Mouse (Mus musculus): ENCODE results near the gene Thap7. TPM values are rescaled to one million over a fixed set of nuclear protein-coding genes. Genes with fewer than 3 reads are reported as not detected.

Gene Thap7
- 10 to 100 TPM; 65.5 to 75.9 TPM for polyA plus RNA-seq (2017; shearing (Covaris generic))

DNA sequence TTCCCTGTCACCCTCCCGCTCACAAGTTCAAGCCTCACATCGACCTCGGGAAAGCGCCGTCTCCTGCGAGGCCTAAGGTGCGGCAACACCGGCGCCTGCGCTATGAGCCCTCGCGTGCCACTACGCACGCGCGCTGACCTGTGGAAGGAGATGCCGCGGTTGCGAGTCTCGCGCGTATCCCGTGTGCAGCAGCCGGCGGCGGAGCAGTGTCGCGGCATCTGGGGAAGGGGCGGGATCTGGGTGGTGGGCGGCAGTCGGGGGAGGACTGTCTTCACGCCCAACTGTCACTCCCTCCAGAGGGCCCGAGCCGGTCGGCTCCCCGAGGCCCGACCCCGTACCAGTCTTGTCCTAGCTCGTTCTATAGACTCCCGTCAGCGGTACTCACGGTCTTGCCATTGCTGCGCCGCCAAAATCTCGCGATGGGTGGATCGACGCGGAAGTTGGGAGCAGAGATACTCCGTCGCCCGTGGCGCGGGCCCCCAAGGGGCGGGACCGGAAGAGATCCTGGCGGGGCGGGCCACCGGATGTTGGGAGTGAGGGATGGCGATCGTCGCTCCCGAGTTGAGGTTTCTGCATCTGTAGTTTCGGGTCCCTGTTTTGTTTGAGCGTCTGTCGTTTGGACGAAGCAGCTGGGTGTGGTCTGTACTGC, at the start of gene Thap7:
Gene Thap7 (minus strand): TSS at position 497 of the 649 bp plus-strand sequence.

DNA sequence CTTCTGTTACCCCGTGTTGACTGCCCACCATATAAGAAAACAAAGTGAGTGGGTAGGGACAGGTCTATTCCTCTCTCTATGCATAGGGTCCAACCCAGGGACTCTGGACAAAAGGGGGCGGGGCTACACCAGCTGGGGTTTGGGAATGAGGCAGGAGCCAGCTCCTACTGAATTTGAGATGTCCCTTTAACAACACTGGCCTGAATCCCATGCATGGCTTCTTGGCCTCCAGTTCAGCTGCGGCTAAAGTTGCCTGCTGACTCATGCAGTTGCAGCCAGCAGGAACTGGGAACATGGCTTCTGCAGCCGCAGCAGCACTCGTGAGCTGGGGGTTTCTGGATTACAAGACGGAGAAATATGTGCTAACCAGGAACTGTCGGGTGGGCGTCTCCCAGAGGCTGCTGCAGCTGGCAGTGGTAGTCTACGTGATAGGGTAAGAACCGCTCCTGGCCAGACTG, 30.8 kb upstream of the Thap7 start, which contains the start of gene P2rx6:
Gene P2rx6 (plus strand): TSS at position 135 of the 458 bp plus-strand sequence.

DNA sequence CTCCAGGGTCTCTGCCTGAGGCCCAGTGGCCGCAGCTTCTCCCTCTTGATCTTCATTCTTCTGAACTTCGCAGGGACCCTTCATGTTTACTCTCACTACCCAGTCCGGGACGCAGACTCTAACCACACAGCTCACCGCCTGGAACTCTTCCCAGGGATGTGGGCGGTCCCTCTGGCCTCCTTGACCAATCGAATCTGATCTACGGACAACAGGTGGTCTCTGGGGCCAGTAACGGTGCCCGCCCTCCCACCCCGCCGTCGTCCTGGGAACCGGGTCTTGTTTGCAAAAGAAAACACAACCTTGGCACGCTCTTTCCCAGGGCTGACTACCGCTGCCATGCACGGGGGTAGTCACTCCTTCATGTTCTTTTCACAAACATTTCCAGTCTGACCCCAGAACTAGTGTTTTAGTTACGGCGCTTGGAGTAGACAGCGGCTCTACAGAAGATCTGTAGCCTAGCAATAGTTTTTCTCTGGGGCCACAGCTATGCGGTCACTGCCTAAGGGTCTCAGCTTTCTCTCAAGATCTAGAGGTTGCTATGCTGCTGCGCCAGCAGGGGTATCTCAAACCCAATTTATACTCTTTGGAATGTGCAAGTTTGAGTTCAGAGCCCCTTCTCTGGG, 30.3 kb upstream of the Thap7 start, which contains the start of gene Lrrc74b:
Gene Lrrc74b (minus strand): TSS at position 120 of the 623 bp plus-strand sequence.

DNA sequence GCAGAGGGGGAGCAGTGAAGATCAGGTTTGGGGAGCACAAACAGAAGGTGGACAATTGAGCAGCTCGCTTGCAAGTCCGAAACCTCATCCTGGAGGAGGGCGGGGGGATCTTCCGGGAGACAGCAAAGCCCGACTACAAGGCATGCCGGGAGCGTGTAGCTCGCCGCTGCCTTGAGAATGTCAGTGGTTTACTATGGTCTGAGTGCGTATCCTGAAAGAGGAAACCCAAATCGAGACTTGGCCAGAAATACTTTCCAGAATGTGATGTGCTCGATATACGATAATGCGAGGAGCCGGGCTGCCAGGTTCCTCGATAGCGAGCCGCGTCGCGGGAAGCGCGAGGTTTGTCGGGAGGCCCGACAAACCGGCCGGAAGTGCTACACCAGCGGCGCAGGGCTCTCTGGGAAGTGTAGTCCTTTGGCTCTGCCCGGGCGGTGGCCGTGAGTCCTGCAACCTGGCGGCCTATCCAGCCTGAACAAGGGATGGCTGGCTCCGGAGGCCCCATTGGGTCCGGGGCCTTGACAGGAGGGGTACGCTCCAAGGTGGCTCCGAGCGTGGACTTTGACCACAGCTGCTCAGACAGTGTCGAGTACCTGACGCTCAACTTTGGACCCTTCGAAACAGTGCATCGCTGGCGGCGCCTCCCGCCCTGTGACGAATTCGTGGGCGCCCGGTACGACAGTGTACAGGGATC, 22.2 kb downstream of the Thap7 start, which contains the start of gene Lztr1:
Gene Lztr1 (plus strand): TSS at position 143 of the 694 bp plus-strand sequence.

DNA sequence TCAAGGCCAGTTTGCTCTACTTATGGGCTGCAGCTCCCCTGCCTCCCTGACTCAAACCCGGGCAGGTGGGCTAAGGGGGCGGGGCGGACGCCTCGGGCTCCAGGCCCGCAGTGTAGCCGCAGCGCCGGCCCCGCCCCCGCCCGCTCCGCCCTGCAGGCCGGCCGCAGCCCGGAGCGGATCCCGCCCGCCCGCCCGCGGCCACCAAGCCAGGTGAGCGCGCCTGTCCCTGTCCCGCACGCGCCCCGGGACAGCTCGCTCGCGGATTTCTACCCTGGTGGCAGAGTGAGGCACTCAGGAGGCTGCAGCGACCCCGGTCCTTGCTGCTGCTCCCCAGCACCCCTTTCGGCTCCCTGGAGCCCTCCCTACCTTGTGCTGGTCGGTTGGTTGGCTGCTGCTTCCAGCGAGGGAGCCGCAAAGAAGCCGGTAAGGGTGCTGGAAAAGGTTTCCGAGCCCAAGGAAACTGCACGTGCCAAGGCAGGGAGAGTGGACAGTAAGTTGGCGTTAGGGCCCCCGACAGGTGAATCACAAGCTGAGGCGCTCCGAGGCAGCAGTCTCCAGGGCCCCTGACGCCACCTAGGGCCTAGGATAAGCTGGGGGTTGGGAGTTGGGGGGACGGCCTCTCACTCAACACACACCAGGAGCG, 41.3 kb downstream of the Thap7 start, which contains the start of gene Aifm3:
Gene Aifm3 (plus strand): TSS at position 143 of the 643 bp plus-strand sequence.

Other genes with a start within 250 kb of the Thap7 start
- under 1 TPM; 0.16 to 0.26 TPM for gene Serpind1, start 199.8 kb downstream of the Thap7 start, polyA plus RNA-seq (2017; shearing (Covaris generic))
- 10 to 100 TPM; 19.2 to 20.7 TPM for gene Snap29, start 125.2 kb downstream of the Thap7 start, polyA plus RNA-seq (2017; shearing (Covaris generic))
- gene Pi4ka, start 124.8 kb downstream of the Thap7 start, polyA plus RNA-seq (2017; shearing (Covaris generic)): 10 to 100 TPM; 50.3 to 57.9 TPM
- 10 to 100 TPM; 55.7 to 70.5 TPM for gene Crkl, start 79.1 kb downstream of the Thap7 start, polyA plus RNA-seq (2017; shearing (Covaris generic))
- gene Aifm3, start 41.5 kb downstream of the Thap7 start, polyA plus RNA-seq (2017; shearing (Covaris generic)): under 1 TPM in 1 of 2 experiments, not detected in 1; 0.20 TPM
- gene Lztr1, start 22.4 kb downstream of the Thap7 start, polyA plus RNA-seq (2017; shearing (Covaris generic)): 10 to 100 TPM; 39.4 to 49.2 TPM
- gene Lrrc74b, start 30.1 kb upstream of the Thap7 start, polyA plus RNA-seq (2017; shearing (Covaris generic)): under 1 TPM in 1 of 2 experiments, not detected in 1; 0.47 TPM
- not detected for gene P2rx6, start 30.7 kb upstream of the Thap7 start, polyA plus RNA-seq (2017; shearing (Covaris generic))
- gene Slc7a4, start 52.1 kb upstream of the Thap7 start, polyA plus RNA-seq (2017; shearing (Covaris generic)): 1 to 10 TPM; 1.1 to 2.2 TPM
- 10 to 100 TPM; 14.1 to 18.4 TPM for gene Smpd4, start 88.2 kb upstream of the Thap7 start, polyA plus RNA-seq (2017; shearing (Covaris generic))
- gene Ccdc74a, start 115.3 kb upstream of the Thap7 start, polyA plus RNA-seq (2017; shearing (Covaris generic)): under 1 TPM; 0.33 to 0.64 TPM
- 100 to 1,000 TPM in 1 of 2 experiments, 10 to 100 TPM in 1; 90.2 to 128 TPM for gene Med15, start 201.8 kb upstream of the Thap7 start, polyA plus RNA-seq (2017; shearing (Covaris generic))
- 10 to 100 TPM; 11.1 to 14.1 TPM for gene Klhl22, start 228.5 kb upstream of the Thap7 start, polyA plus RNA-seq (2017; shearing (Covaris generic))